Mouse (Mus musculus): ENCODE measurements around the gene Ccnc. TPM values are rescaled to one million over a fixed set of nuclear protein-coding genes. Genes with fewer than 3 reads are reported as not detected.

The Ccnc gene
- polyA plus RNA-seq, 1 experiment from 2014 or later, result 67.9 TPM

GRCm38 (mm10) chr4:21755123-21755789, 27.8 kb downstream of the Ccnc start:
- H3K27me3 ChIP-seq (ENCODE audit: low read depth, poor library complexity, severe bottlenecking), result no peaks in the 10 kb centered on the region
- no peak overlapping the region for H3K27ac ChIP-seq (replicated peaks)
- H3K9me3 ChIP-seq (replicated peaks), result peaks cover 6% of the 10 kb centered on the region
- H3K4me3 ChIP-seq, result no peak overlapping the region
- 71% methylated on average over 4 of the region's 4 CpGs for WGBS
- no peak for DNase-seq (ENCODE audit: low spot score)
- H3K36me3 ChIP-seq, result peaks cover 44% of the 10 kb centered on the region
- no peaks in the 10 kb centered on the region for H3K4me1 ChIP-seq

- peaks cover 6% of the 10 kb centered on the region for H3K9me3 ChIP-seq (replicated peaks)
- H3K27me3 ChIP-seq (ENCODE audit: low read depth, poor library complexity, severe bottlenecking), result no peaks in the 10 kb centered on the region
- H3K4me1 ChIP-seq, result no peaks in the 10 kb centered on the region
- WGBS, result 52% methylated on average over 1 of the region's 1 CpGs
- DNase-seq (ENCODE audit: low spot score), result no peak
- no peak overlapping the region for H3K27ac ChIP-seq (replicated peaks)
- peaks cover 29% of the 10 kb centered on the region for H3K36me3 ChIP-seq
- no peak overlapping the region for H3K4me3 ChIP-seq
Measured at GRCm38 (mm10) chr4:21758860-21759259, 31.4 kb downstream of the Ccnc start.

- 91% methylated on average over 9 of the region's 9 CpGs for WGBS
- Histone ChIP-seq H3K27me3 (ENCODE audit: low read depth, poor library complexity, severe bottlenecking) (no peaks in the 10 kb centered on the region), H3K4me3 (no peak overlapping the region), H3K27ac (replicated peaks) (no peak overlapping the region), H3K36me3 (peaks cover 30% of the 10 kb centered on the region), H3K4me1 (peaks cover 7% of the 10 kb centered on the region), H3K9me3 (replicated peaks) (peaks cover 6% of the 10 kb centered on the region)
- DNase-seq (ENCODE audit: low spot score), result no peak
Measured at GRCm38 (mm10) chr4:21761416-21762160, 34.1 kb downstream of the Ccnc start.

- Histone ChIP-seq H3K27me3 (ENCODE audit: low read depth, poor library complexity, severe bottlenecking) (no peaks in the 10 kb centered on the region), H3K9me3 (replicated peaks) (peaks cover 5% of the 10 kb centered on the region), H3K36me3 (peaks cover 17% of the 10 kb centered on the region), H3K4me3 (no peak overlapping the region), H3K27ac (replicated peaks) (no peak overlapping the region), H3K4me1 (peaks cover 9% of the 10 kb centered on the region)
- no peak for DNase-seq (ENCODE audit: low spot score)
- 82% methylated on average over 4 of the region's 4 CpGs for WGBS
Measured at GRCm38 (mm10) chr4:21763827-21764226, 36.3 kb downstream of the Ccnc start.

GRCm38 (mm10) chr4:21766171-21766862, 38.8 kb downstream of the Ccnc start:
- H3K36me3 ChIP-seq, result peaks cover 4% of the 10 kb centered on the region; the same call in 1 of the 2 replicates
- H3K4me3 ChIP-seq, result peak overlapping the region; percentile 66
- no peak for DNase-seq (ENCODE audit: low spot score)
- H3K9me3 ChIP-seq (replicated peaks), result no peaks in the 10 kb centered on the region
- no peaks in the 10 kb centered on the region for H3K27me3 ChIP-seq (ENCODE audit: low read depth, poor library complexity, severe bottlenecking)
- WGBS, result 23% methylated on average over 14 of the region's 14 CpGs
- peaks cover 9% of the 10 kb centered on the region for H3K4me1 ChIP-seq
- peak overlapping the region; percentile 81 for H3K27ac ChIP-seq (replicated peaks)

GRCm38 (mm10) chr4:21766863-21767304, 39.4 kb downstream of the Ccnc start, which contains the start of the genes Usp45 and Tstd3:
TSS of gene Usp45 (plus strand) at chr4:21767156.
TSS of gene Tstd3 (minus strand) at chr4:21767212.
- H3K27ac ChIP-seq (replicated peaks), result peak within 1 kb of the TSS; percentile 81
- 2% methylated on average over 17 of the region's 17 CpGs for whole genome bisulfite sequencing

GRCm38 (mm10) chr4:21771064-21771463, 43.6 kb downstream of the Ccnc start:
- DNase-seq (ENCODE audit: low spot score), result no peak
- Histone ChIP-seq H3K27me3 (ENCODE audit: low read depth, poor library complexity, severe bottlenecking) (no peaks in the 10 kb centered on the region), H3K9me3 (replicated peaks) (no peaks in the 10 kb centered on the region), H3K36me3 (no peaks in the 10 kb centered on the region), H3K4me3 (no peak overlapping the region), H3K27ac (replicated peaks) (no peak overlapping the region), H3K4me1 (peaks cover 11% of the 10 kb centered on the region)
- WGBS, result 91% methylated on average over 1 of the region's 1 CpGs

More at GRCm38 (mm10) chr4:21766863-21767304, 39.4 kb downstream of the Ccnc start, which contains the start of the genes Usp45 and Tstd3:
- H3K27me3 ChIP-seq (ENCODE audit: low read depth, poor library complexity, severe bottlenecking), result no peaks in the 10 kb centered on the region
- H3K4me1 ChIP-seq, result peaks cover 9% of the 10 kb centered on the region
- peaks cover 4% of the 10 kb centered on the region; the same call in 1 of the 2 replicates for H3K36me3 ChIP-seq
- peak; percentile 82 for DNase-seq (ENCODE audit: low spot score)
- peak within 1 kb of the TSS; percentile 66 for H3K4me3 ChIP-seq
- no peaks in the 10 kb centered on the region for H3K9me3 ChIP-seq (replicated peaks)

- no peak for DNase-seq (ENCODE audit: low spot score)
- H3K27ac ChIP-seq (replicated peaks), result no peak overlapping the region
- no peaks in the 10 kb centered on the region for H3K27me3 ChIP-seq (ENCODE audit: low read depth, poor library complexity, severe bottlenecking)
- no peak overlapping the region for H3K4me3 ChIP-seq
- no peaks in the 10 kb centered on the region for H3K9me3 ChIP-seq (replicated peaks)
- 97% methylated on average over 1 of the region's 1 CpGs for WGBS
- no peaks in the 10 kb centered on the region for H3K36me3 ChIP-seq
- H3K4me1 ChIP-seq, result peaks cover 9% of the 10 kb centered on the region
Measured at GRCm38 (mm10) chr4:21772306-21772705, 44.8 kb downstream of the Ccnc start.

GRCm38 (mm10) chr4:21776091-21776945, 48.8 kb downstream of the Ccnc start:
- peak overlapping the region; percentile 88 for H3K4me3 ChIP-seq
- peak overlapping the region; percentile 93 for H3K27ac ChIP-seq (replicated peaks)
- DNase-seq (ENCODE audit: low spot score), result peak; percentile 95
- no peaks in the 10 kb centered on the region for H3K27me3 ChIP-seq (ENCODE audit: low read depth, poor library complexity, severe bottlenecking)
- WGBS, result under 1% methylated on average over 46 of the region's 46 CpGs
- no peaks in the 10 kb centered on the region for H3K9me3 ChIP-seq (replicated peaks)
- H3K4me1 ChIP-seq, result peaks cover 14% of the 10 kb centered on the region
- peaks cover 16% of the 10 kb centered on the region for H3K36me3 ChIP-seq

- no peak for DNase-seq (ENCODE audit: low spot score)
- WGBS, result 16% methylated on average over 9 of the region's 9 CpGs
- Histone ChIP-seq H3K27me3 (ENCODE audit: low read depth, poor library complexity, severe bottlenecking) (no peaks in the 10 kb centered on the region), H3K4me3 (peak overlapping the region; percentile 88), H3K27ac (replicated peaks) (no peak overlapping the region), H3K36me3 (peaks cover 22% of the 10 kb centered on the region), H3K4me1 (peaks cover 14% of the 10 kb centered on the region), H3K9me3 (replicated peaks) (no peaks in the 10 kb centered on the region)
Measured at GRCm38 (mm10) chr4:21776946-21777265, 49.4 kb downstream of the Ccnc start.

GRCm38 (mm10) chr4:21780816-21781726, 53.6 kb downstream of the Ccnc start:
- Histone ChIP-seq H3K4me3 (no peak overlapping the region), H3K27me3 (ENCODE audit: low read depth, poor library complexity, severe bottlenecking) (no peaks in the 10 kb centered on the region), H3K9me3 (replicated peaks) (no peaks in the 10 kb centered on the region), H3K4me1 (peaks cover 11% of the 10 kb centered on the region), H3K36me3 (peaks cover 62% of the 10 kb centered on the region), H3K27ac (replicated peaks) (no peak overlapping the region)
- DNase-seq (ENCODE audit: low spot score), result no peak
- 93% methylated on average over 12 of the region's 12 CpGs for WGBS
